Mouse (Mus musculus) cerebellum, adult (tissue): ENCODE measurements around the gene Pamr1.
A peak's percentile ranks its signal among the peaks of the same experiment; 100 is the strongest.

Experiments
- ATAC-seq: cut with Nextera tagmentation; 2 replicates; pipeline ENCODE4 v1.9.2; 2017; ENCODE audit warnings: mild to moderate bottlenecking, moderate library complexity, mixed read lengths; ENCODE audit not compliant: insufficient number of reproducible peaks, low FRiP score, low TSS enrichment

Gene Pamr1

GRCm38 (mm10) chr2:102658163-102658660 is 108.4 kb downstream of the Pamr1 start, which contains the start of gene Slc1a2:
Slc1a2 (plus strand) TSS chr2:102658659.
- ATAC-seq = peak; percentile 33

- ATAC-seq = peak; percentile 83
Measured at GRCm38 (mm10) chr2:102658661-102659520, 109.1 kb downstream of the Pamr1 start.

- ATAC-seq = no peak
Measured at GRCm38 (mm10) chr2:102659521-102659830, 109.7 kb downstream of the Pamr1 start.

- no peak for ATAC-seq
Measured at GRCm38 (mm10) chr2:102661052-102661451, 111.2 kb downstream of the Pamr1 start.

- no peak for ATAC-seq
Measured at GRCm38 (mm10) chr2:102662911-102663310, 113.1 kb downstream of the Pamr1 start.

- no peak for ATAC-seq
Measured at GRCm38 (mm10) chr2:102663339-102663738, 113.5 kb downstream of the Pamr1 start.

- ATAC-seq = no peak
Measured at GRCm38 (mm10) chr2:102663865-102664264, 114.1 kb downstream of the Pamr1 start.

- no peak for ATAC-seq
Measured at GRCm38 (mm10) chr2:102667981-102668380, 118.2 kb downstream of the Pamr1 start.

- ATAC-seq = no peak
Measured at GRCm38 (mm10) chr2:102669580-102669979, 119.8 kb downstream of the Pamr1 start.

- ATAC-seq = no peak
Measured at GRCm38 (mm10) chr2:102674582-102674981, 124.8 kb downstream of the Pamr1 start.

GRCm38 (mm10) chr2:102675275-102675674 is 125.5 kb downstream of the Pamr1 start:
- ATAC-seq = 0 out of 2 replicates have a peak, but pooled peaks have one; percentile 3

GRCm38 (mm10) chr2:102676716-102677312 is 127.0 kb downstream of the Pamr1 start:
- ATAC-seq = no peak

GRCm38 (mm10) chr2:102677400-102677799 is 127.6 kb downstream of the Pamr1 start:
- no peak for ATAC-seq

- ATAC-seq = no peak
Measured at GRCm38 (mm10) chr2:102681351-102681750, 131.5 kb downstream of the Pamr1 start.

GRCm38 (mm10) chr2:102682168-102682567 is 132.4 kb downstream of the Pamr1 start:
- no peak for ATAC-seq

GRCm38 (mm10) chr2:102685371-102686107 is 135.7 kb downstream of the Pamr1 start:
- ATAC-seq = no peak

- no peak for ATAC-seq
Measured at GRCm38 (mm10) chr2:102686108-102686450, 136.3 kb downstream of the Pamr1 start.
